Comparison of ENCODE assay signal across 8 mouse cellular contexts in genomic region chr1:90849836-90850235, GRCm38 (mm10). TPM values are rescaled to one million over a fixed set of nuclear protein-coding genes. Genes with fewer than 3 reads are reported as not detected.
DNase-seq lines count a peak whose midpoint lies in the region; ATAC-seq and TF ChIP-seq lines count a peak whose summit lies in the region.

No protein-coding gene starts in this region.

- H3K27ac ChIP-seq in left cerebral cortex, adult 2 months = no peak overlapping the region
- H3K27ac ChIP-seq in embryonic fibroblast, embryonic 13.5 days (ENCODE audit: insufficient read depth, low read length) = no peak overlapping the region
- no peak overlapping the region for H3K27ac ChIP-seq in kidney, embryonic 16.5 days (ENCODE audit: low read length)
- no peak overlapping the region for H3K27ac ChIP-seq in midbrain, embryonic 14.5 days (replicated peaks; ENCODE audit: low read depth, low read length)

- WGBS in kidney, embryonic 16.5 days = 18% methylated on average over 8 of the region's 8 CpGs
- whole genome bisulfite sequencing in midbrain, embryonic 14.5 days = 36% methylated on average over 8 of the region's 8 CpGs

- H3K4me1 ChIP-seq in embryonic fibroblast, embryonic 13.5 days (ENCODE audit: control insufficient read depth, insufficient read depth, low read length) = no peaks in the 10 kb centered on the region
- H3K4me1 ChIP-seq in kidney, embryonic 16.5 days (ENCODE audit: insufficient read depth, low read length) = no peaks in the 10 kb centered on the region
- no peaks in the 10 kb centered on the region for H3K4me1 ChIP-seq in midbrain, embryonic 14.5 days (ENCODE audit: control insufficient read depth, insufficient read depth, low read length)

- peak in 1 of 2 experiments; percentile 34 for DNase-seq in left cerebral cortex, adult 2 months (ENCODE audit: extremely low spot score in 1 of 2, low spot score in 2 of 2)
- no peak for DNase-seq in left cerebral cortex, adult 8-10 months (ENCODE audit: low spot score in 2 of 2)
- DNase-seq in adrenal gland, postnatal 25 days = peak; percentile 14
- peak; percentile 52 for DNase-seq in midbrain, embryonic 14.5 days
- DNase-seq in thymus, postnatal 36 days = peak; percentile 13 to 21

- no peaks in the 10 kb centered on the region for H3K36me3 ChIP-seq in kidney, embryonic 16.5 days (ENCODE audit: insufficient read depth, low read length)
- no peaks in the 10 kb centered on the region for H3K36me3 ChIP-seq in midbrain, embryonic 14.5 days (ENCODE audit: control insufficient read depth, insufficient read depth, low read length)

- ATAC-seq in kidney, embryonic 16.5 days (ENCODE audit: low FRiP score, low TSS enrichment) = peak; percentile 85
- ATAC-seq in midbrain, embryonic 14.5 days (ENCODE audit: low FRiP score, low TSS enrichment) = no peak
- ATAC-seq in monocyte, adult 5-6 weeks (replicated peaks; ENCODE audit: insufficient number of reproducible peaks, low FRiP score, low TSS enrichment, poor library complexity, severe bottlenecking) = no peak

- no peak overlapping the region for H3K9ac ChIP-seq in kidney, embryonic 16.5 days (replicated peaks; ENCODE audit: low read length)
- no peak overlapping the region for H3K9ac ChIP-seq in midbrain, embryonic 14.5 days (replicated peaks; ENCODE audit: low read length)

- no peak for TF ChIP-seq POLR2A in embryonic fibroblast, embryonic 13.5 days (IDR thresholded peaks at IDR 0.05; ENCODE audit: low read depth, low read length)

- no peak overlapping the region for H3K4me2 ChIP-seq in kidney, embryonic 16.5 days (replicated peaks; ENCODE audit: low read depth, low read length)
- no peak overlapping the region for H3K4me2 ChIP-seq in midbrain, embryonic 14.5 days (ENCODE audit: low read length)

- no peak overlapping the region for H3K4me3 ChIP-seq in left cerebral cortex, adult 2 months
- H3K4me3 ChIP-seq in embryonic fibroblast, embryonic 13.5 days (ENCODE audit: insufficient read depth, low read length) = no peak overlapping the region
- H3K4me3 ChIP-seq in kidney, embryonic 16.5 days (ENCODE audit: low read length) = no peak overlapping the region
- no peak overlapping the region for H3K4me3 ChIP-seq in midbrain, embryonic 14.5 days (replicated peaks; ENCODE audit: low read depth, low read length)

- no peaks in the 10 kb centered on the region for H3K9me3 ChIP-seq in kidney, embryonic 16.5 days (ENCODE audit: low read length)
- no peaks in the 10 kb centered on the region for H3K9me3 ChIP-seq in midbrain, embryonic 14.5 days (ENCODE audit: control insufficient read depth, low read length)

- intact Hi-C loops in left cerebral cortex, adult 2 months (cut with DNase I) = loop anchor here (2.0 kb wide), 2 partner anchors 107 to 199 kb away; no protein-coding TSS in a partner anchor

- peak; percentile 69 for TF ChIP-seq CTCF in left cerebral cortex, adult 2 months (IDR thresholded peaks at IDR 0.05)
- TF ChIP-seq CTCF in embryonic fibroblast, embryonic 13.5 days (IDR thresholded peaks at IDR 0.05; ENCODE audit: borderline replicate concordance, insufficient read depth, low read length) = peak; percentile 96

- H3K27me3 ChIP-seq in kidney, embryonic 16.5 days (ENCODE audit: insufficient read depth, low read length) = no peaks in the 10 kb centered on the region
- no peaks in the 10 kb centered on the region for H3K27me3 ChIP-seq in midbrain, embryonic 14.5 days (ENCODE audit: control insufficient read depth, insufficient read depth, low read length)

RNA-seq across cellular contexts. Expression of gene Col6a3, which starts 6.1 kb away (rescaled TPM):
- total RNA-seq in left cerebral cortex, adult 2 months (2021) = 1 to 10 TPM; 5.8 to 6.6 TPM
- total RNA-seq in left cerebral cortex, adult 8-10 months (2022) = 1 to 10 TPM; 5.9 to 9.2 (median 7.0) TPM
- total RNA-seq in adrenal gland, postnatal 25 days (2021) = 24.4 and 34.2 TPM in 2 replicates
- 591 and 749 TPM in 2 replicates for polyA plus RNA-seq in embryonic fibroblast, embryonic 13.5 days (2011; ENCODE audit: insufficient read length, low read depth, missing spikeins)
- polyA plus RNA-seq in kidney, embryonic 16.5 days (2015; fragmentation: Nextera tagmentation; extraction: Ambion mirVana) = 34.6 and 43.1 TPM in 2 replicates
- 0.72 and 6.9 TPM in 2 replicates for polyA plus RNA-seq in midbrain, embryonic 14.5 days (2014; fragmentation: Nextera tagmentation; extraction: Ambion mirVana)
- not detected in 3 replicates for total RNA-seq in monocyte, adult 5-6 weeks (2017)

Comparison
In these comparisons a context has a peak if more than half of its experiments do, and no peak if none do; other contexts are left out.
1. DNase-seq: peak in adrenal gland, postnatal 25 days (single experiment), midbrain, embryonic 14.5 days (single experiment) and thymus, postnatal 36 days (2 of 2); none in left cerebral cortex, adult 8-10 months (0 of 2).